Mouse (Mus musculus) ovary, postnatal 14 days (tissue): ENCODE measurements around the gene Gabbr1.

Source experiments
- DNase-seq: peaks from one replicate; pipeline ENCODE4 v3.0.0; 2022; ENCODE audit warnings: low spot score

Gene Gabbr1

DNA sequence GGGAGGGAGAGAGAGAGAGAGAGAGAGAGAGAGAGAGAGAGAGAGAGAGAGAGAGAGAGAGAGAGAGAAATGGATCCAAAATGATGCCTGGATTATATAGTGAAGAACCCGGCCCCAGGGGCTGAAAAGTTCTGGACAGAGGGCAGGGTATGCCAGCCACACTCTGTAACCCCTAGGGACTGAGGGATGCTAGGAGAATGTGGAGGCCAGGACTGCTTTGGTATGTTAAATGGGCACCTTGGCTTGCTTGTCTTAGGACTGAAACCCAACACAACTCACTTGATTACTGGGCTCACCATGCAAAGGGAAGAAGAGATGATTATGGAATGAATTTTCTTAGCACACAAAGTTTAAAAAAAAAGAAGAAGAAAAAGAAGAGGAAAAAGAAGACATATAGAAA is 32.4 kb downstream of the Gabbr1 start:
- DNase-seq: no peak

GRCm38 (mm10) chr17:37078990-37079389 is 33.2 kb downstream of the Gabbr1 start:
- no peak for DNase-seq

DNA sequence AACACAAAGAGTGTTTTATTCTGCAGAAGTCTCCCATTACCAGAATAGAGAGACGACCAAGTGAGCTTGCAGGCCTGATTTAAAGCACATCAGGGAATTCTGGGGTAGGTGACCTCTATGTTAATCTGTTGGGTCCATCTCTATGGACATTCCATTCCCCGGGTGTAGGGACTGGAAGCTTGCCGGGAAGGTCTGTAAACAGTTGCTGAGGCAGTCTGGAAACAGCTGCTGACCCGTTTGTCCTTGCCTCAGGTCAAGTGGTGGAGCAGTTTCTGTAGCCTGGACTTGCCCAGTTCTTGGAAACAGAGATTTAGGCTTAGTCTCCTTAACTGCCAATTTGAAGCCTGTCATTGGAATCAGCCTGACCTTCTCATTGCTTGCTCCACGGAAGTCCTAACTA is 34.4 kb downstream of the Gabbr1 start:
- peak; percentile 15 for DNase-seq

- DNase-seq: no peak
Observed at GRCm38 (mm10) chr17:37081659-37082058, 35.9 kb downstream of the Gabbr1 start.

GRCm38 (mm10) chr17:37083327-37083726 is 37.6 kb downstream of the Gabbr1 start:
- DNase-seq: peak; percentile 53

GRCm38 (mm10) chr17:37084632-37085031 is 38.9 kb downstream of the Gabbr1 start:
- no peak for DNase-seq

DNA sequence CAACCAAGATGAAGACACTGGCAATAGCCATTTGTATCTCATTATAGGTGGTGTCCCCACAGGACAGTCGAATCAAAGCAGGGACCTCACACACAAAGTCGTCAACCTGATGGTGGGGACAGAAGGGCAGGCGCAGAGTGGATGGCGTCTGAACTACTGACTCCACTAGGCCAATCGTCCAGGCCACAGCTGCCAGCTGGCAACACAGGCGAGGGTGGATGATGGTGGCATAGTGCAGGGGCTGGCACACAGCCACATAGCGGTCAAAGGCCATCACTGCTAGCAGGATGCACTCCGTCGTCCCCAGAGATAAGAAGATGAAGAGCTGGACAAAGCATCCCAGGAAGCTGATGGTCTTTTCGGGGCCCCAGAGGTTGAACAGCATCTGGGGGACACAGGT is 39.8 kb downstream of the Gabbr1 start:
- no peak for DNase-seq

- DNase-seq: no peak
Observed at GRCm38 (mm10) chr17:37088399-37088798, 42.6 kb downstream of the Gabbr1 start, which contains the start of gene Olfr90. Gene Olfr90, minus strand, starts transcription at chr17:37088499.

DNA sequence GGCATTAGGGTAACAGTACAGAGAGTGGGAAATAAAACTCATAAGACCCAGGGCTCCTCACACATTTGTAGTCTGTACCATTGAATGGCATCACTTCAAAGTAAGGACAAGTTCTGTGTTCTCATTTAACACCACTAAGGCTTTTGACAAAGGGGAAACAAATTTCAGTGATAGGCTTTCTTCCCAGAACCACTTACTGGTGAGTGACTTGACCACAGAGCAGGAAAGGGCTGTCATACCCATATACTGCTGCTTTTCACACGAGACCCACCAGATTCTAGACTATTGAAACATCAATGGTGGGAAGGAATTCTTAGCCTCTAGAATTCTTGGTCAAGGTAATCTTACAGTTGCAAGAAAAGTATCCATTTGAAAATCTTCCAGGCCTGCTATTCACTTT is 46.4 kb downstream of the Gabbr1 start:
- DNase-seq: no peak

DNA sequence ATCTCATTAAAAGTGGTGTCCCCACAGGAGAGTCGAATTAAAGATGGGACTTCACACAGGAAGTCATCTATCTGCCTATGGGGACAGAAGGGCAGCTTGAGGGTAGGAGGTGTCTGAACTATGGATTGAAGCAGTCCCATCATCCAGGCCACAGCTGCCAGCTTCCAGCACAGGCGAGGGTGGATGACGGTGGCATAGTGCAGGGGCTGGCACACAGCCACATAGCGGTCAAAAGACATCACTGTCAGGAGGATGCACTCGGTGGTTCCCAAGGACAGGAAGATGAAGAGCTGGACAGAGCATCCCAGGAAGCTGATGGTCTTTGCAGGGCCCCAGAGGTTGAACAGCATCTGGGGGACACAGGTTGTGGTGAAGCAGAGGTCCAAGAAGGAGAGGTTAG is 47.5 kb downstream of the Gabbr1 start:
- no peak for DNase-seq

- DNase-seq: no peak
Observed at GRCm38 (mm10) chr17:37098178-37098577, 52.4 kb downstream of the Gabbr1 start, which contains the start of gene Olfr91. Gene Olfr91, minus strand, starts transcription at chr17:37098278.

DNA sequence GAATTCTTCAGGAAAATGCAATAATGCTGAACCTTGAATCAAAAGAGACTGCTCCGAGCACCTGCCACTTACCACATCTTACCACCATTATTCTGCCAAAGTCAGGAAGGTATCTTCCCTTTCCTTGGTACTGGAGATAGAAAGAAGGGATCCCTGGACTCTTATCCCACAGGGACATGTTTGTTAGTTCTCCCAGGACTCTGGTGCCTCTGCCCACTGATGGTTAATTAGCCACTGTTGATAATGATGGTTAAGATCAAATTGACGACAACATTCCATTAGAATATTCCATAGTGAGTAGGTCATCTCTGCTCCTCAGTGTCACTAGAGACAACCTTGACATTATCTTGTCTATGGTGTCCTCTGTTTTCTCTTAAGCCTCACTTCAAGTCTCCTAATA is 74.2 kb downstream of the Gabbr1 start, which contains the start of gene Olfr92:
TSS of gene Olfr92 (minus strand) at position 101 of the 400 bp plus-strand sequence.
- no peak for DNase-seq
